Mouse (Mus musculus) stomach, embryonic 14.5 days (tissue): ENCODE results near the gene Dab1. TPM values are rescaled to one million over a fixed set of nuclear protein-coding genes. Genes with fewer than 3 reads are reported as not detected.
A peak's percentile ranks its signal among the peaks of the same experiment; 100 is the strongest.

Source experiments
- ATAC-seq: fragments of 200-750 bp; cut with Nextera tagmentation; 2 replicates; pipeline ENCODE4 v1.8.0; 2017; ENCODE audit warnings: low read depth, moderate TSS enrichment; ENCODE audit not compliant: insufficient number of reproducible peaks, insufficient read depth, low FRiP score
- H3K27ac ChIP-seq: fragments of 300-500 bp; sonication (generic); 2 replicates; pipeline ENCODE4 v1.5.1; 2014; ENCODE audit warnings: mild to moderate bottlenecking, low read length, moderate library complexity, mixed read lengths
- H3K27me3 ChIP-seq: fragments of 300-500 bp; sonication (generic); 2 replicates; pipeline ENCODE4 v1.6.1; 2014; ENCODE audit warnings: low read length, control low read depth, mixed read lengths; ENCODE audit not compliant: control insufficient read depth, insufficient read depth
- H3K36me3 ChIP-seq: fragments of 300-500 bp; sonication (generic); 2 replicates; pipeline ENCODE4 v1.6.1; 2014; ENCODE audit warnings: mild to moderate bottlenecking, control low read depth, low read length, moderate library complexity, mixed read lengths; ENCODE audit not compliant: control insufficient read depth, insufficient read depth
- H3K4me1 ChIP-seq: fragments of 300-500 bp; sonication (generic); 2 replicates; pipeline ENCODE4 v1.6.1; 2014; ENCODE audit warnings: low read length, control low read depth, mixed read lengths; ENCODE audit not compliant: control insufficient read depth, insufficient read depth
- H3K4me2 ChIP-seq: fragments of 300-500 bp; sonication (generic); replicated peaks from 2 replicates; pipeline ENCODE4 v1.6.1; 2014; ENCODE audit warnings: low read depth, low read length, control low read depth
- H3K4me3 ChIP-seq: fragments of 300-500 bp; sonication (generic); 2 replicates; pipeline ENCODE4 v1.5.1; 2014; ENCODE audit warnings: low read depth, low read length, control low read depth
- H3K9ac ChIP-seq: fragments of 300-500 bp; sonication (generic); replicated peaks from 2 replicates; pipeline ENCODE4 v1.6.1; 2014; ENCODE audit warnings: low read depth, mild to moderate bottlenecking, control low read depth, low read length, moderate library complexity, mixed read lengths
- H3K9me3 ChIP-seq: fragments of 300-500 bp; sonication (generic); 2 replicates; pipeline ENCODE4 v1.6.1; 2016; ENCODE audit warnings: low read depth, low read length, control low read depth; ENCODE audit not compliant: control insufficient read depth
- WGBS: fragments of 180-500 bp; shearing (Covaris S2); extraction: QIAGEN DNeasy Blood & Tissue Kit; methylation state at CpG from one replicate; pipeline ENCODE4 v1.1.7; 2014; 5-methylcytosine and 5-hydroxymethylcytosine counted together
- polyA plus RNA-seq: library from polyadenylated mRNA; unstranded; fragments of >200 nt; fragmentation: Nextera tagmentation; extraction: Ambion mirVana; gene quantifications from 2 replicates; pipeline ENCODE4 v1.2.1, GENCODE M21; 2014

The Dab1 gene
- polyA plus RNA-seq, 1 experiment from 2014 or later, result 8.5 TPM

DNA sequence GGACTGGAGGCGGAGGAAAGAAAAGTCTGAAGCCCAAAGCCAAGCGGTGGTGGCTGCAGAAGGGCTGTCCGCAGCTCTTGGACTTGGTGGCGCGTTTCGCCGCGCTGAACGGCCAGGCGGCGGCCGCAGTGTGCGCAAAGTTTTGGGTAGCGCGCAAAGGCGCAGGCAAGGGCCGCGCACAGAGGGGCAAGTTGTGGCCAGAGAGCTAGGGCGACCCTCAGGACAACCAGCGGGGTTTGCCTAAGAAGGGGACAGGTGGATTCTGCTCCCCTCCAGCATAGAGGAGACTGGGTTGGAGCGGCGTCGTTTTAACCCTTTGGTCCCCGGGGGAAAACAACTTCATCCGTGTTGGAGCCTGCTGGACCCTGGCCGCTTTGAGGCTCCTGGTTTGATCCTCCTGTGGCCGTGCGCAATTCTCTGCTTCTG lies 800 bp downstream of the Dab1 start:
- peaks cover 37% of the 10 kb centered on the region for H3K27me3 ChIP-seq
- ATAC-seq, result no peak
- WGBS, result 0% methylated on average over 28 of the region's 28 CpGs

DNA sequence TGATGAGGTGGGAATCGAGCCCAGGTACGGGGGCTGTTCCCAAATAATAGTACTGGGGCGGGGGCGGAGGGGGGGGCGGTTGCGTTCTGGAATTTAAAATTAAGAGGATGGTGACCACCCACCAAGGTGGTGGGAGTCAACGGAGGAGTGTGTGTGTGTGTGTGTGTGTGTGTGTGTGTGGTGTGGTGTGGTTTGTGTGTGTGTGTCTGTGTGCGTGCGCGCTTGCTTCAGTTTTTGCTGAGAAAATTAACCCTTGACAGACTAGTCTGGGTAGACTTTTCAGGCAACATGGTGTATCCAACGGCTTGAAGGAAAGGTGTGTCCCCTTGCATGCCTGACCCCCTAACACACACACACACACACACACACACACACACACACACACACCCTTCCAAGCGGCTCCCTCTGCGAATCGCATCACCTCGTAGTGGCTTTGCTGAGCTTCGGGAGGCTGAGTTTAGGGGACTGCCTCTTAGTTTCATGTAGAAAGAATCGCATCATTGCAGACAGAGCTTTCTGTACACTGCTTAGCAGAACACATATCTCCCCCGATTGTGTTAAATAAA lies 1.5 kb downstream of the Dab1 start:
- H3K4me1 ChIP-seq, result no peaks in the 10 kb centered on the region
- H3K4me3 ChIP-seq, result 0 out of 2 replicates have a peak overlapping the region, but pooled peaks have one; percentile 32
- peaks cover 37% of the 10 kb centered on the region for H3K27me3 ChIP-seq
- H3K36me3 ChIP-seq, result no peaks in the 10 kb centered on the region
- H3K9ac ChIP-seq, result no peak overlapping the region
- ATAC-seq, result no peak
- no peak overlapping the region for H3K27ac ChIP-seq
- no peaks in the 10 kb centered on the region for H3K9me3 ChIP-seq
- peak overlapping the region; percentile 62 for H3K4me2 ChIP-seq
- 17% methylated on average over 18 of the region's 18 CpGs for WGBS

More for the DNA sequence above, 800 bp downstream of the Dab1 start:
- no peaks in the 10 kb centered on the region for H3K4me1 ChIP-seq
- H3K4me2 ChIP-seq, result peak overlapping the region; percentile 62
- no peaks in the 10 kb centered on the region for H3K9me3 ChIP-seq
- H3K27ac ChIP-seq, result no peak overlapping the region
- H3K4me3 ChIP-seq, result peak overlapping the region; percentile 32
- no peaks in the 10 kb centered on the region for H3K36me3 ChIP-seq
- no peak overlapping the region for H3K9ac ChIP-seq

GRCm38 (mm10) chr4:103621586-103621985 lies 2.4 kb downstream of the Dab1 start:
- Histone ChIP-seq H3K9me3 (no peaks in the 10 kb centered on the region), H3K4me1 (no peaks in the 10 kb centered on the region), H3K27ac (no peak overlapping the region), H3K4me2 (no peak overlapping the region), H3K4me3 (no peak overlapping the region), H3K27me3 (peaks cover 37% of the 10 kb centered on the region), H3K36me3 (no peaks in the 10 kb centered on the region), H3K9ac (no peak overlapping the region)
- WGBS, result 24% methylated on average over 5 of the region's 5 CpGs
- no peak for ATAC-seq

DNA sequence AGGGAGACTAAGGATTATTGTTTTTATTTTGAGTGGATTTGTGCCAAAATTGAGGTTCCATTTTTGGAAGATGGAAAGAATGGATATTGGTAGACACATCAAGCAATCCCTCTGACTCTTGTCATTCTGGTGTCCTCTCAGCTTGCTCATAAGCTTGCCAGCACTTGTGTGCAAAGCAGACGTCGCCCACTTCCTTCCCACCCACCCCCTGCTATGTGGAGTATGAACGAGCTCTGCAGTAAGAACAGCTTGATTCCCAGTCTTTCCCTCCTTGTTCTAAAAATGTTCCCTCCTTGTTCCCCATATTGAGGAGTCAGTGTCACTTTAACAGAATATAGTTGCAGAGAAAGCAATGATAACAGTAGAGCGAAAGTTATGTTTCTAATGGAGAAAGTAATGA lies 11.0 kb downstream of the Dab1 start:
- Histone ChIP-seq H3K27me3 (no peaks in the 10 kb centered on the region), H3K4me3 (no peak overlapping the region), H3K4me2 (no peak overlapping the region), H3K9ac (no peak overlapping the region), H3K9me3 (no peaks in the 10 kb centered on the region), H3K4me1 (no peaks in the 10 kb centered on the region), H3K36me3 (no peaks in the 10 kb centered on the region), H3K27ac (no peak overlapping the region)
- no peak for ATAC-seq
- WGBS, result 76% methylated on average over 4 of the region's 4 CpGs

DNA sequence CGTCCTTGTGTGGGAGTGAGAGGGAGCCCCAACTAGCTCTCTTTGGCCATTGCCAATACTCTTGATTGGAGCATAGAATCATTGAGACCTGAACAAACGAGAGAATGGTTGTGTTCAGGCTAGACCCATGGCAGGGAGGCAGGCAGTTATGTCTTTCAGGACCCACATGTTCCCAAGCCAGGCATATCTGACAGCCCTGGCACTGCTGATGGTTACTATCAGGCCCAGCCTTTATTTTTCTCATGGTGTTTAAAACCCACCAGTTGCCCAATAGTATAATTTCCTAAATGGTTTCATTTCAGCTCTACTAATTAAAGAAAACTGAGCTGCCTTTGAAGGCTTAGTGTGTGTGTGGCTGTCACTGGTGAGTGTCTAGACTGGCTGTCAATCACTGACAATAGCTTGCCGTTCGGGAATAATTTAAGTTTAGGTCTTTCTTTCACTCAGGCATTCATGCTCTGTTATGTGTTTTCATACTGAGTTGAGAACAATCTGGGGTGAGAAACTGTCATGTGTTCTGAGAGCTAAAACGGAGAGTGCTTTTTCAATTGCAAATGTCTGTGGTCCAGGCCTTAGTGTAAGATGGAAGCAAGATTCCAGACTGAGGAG lies 17.1 kb downstream of the Dab1 start:
- Histone ChIP-seq H3K27ac (no peak overlapping the region), H3K4me2 (no peak overlapping the region), H3K27me3 (no peaks in the 10 kb centered on the region), H3K4me1 (no peaks in the 10 kb centered on the region), H3K4me3 (no peak overlapping the region), H3K36me3 (no peaks in the 10 kb centered on the region), H3K9me3 (no peaks in the 10 kb centered on the region), H3K9ac (no peak overlapping the region)
- 71% methylated on average over 5 of the region's 5 CpGs for WGBS
- ATAC-seq, result no peak

GRCm38 (mm10) chr4:103648209-103648896 lies 29.2 kb downstream of the Dab1 start:
- no peak for ATAC-seq
- H3K27ac ChIP-seq, result no peak overlapping the region
- 51% methylated on average over 9 of the region's 9 CpGs for WGBS
- H3K4me1 ChIP-seq, result no peaks in the 10 kb centered on the region
- H3K4me2 ChIP-seq, result no peak overlapping the region
- H3K9ac ChIP-seq, result no peak overlapping the region
- H3K4me3 ChIP-seq, result no peak overlapping the region
- H3K27me3 ChIP-seq, result no peaks in the 10 kb centered on the region
- no peaks in the 10 kb centered on the region for H3K36me3 ChIP-seq
- no peaks in the 10 kb centered on the region for H3K9me3 ChIP-seq

DNA sequence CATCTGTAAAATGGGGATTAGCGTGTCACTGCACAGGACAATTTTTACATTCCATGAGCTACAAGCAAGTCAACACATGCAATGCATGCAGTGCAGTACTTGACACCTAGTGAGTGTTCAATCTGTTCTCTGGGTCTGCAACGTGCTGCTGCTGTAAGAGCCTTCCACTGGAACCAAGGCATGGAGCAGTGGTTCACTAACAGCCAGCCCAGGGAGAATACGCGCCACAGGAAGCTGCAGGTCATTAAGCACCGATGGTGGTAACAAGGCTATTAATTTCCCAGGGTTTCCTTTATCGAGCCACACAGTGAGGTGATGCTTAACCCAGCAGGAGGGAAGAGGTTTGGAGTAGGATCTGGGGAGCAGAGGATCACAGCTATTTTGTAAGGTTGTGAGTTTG lies 36.6 kb downstream of the Dab1 start:
- WGBS, result 39% methylated on average over 6 of the region's 6 CpGs
- no peak for ATAC-seq

GRCm38 (mm10) chr4:103661386-103661785 lies 42.2 kb downstream of the Dab1 start:
- Histone ChIP-seq H3K9me3 (no peaks in the 10 kb centered on the region), H3K4me2 (no peak overlapping the region), H3K4me3 (no peak overlapping the region), H3K36me3 (no peaks in the 10 kb centered on the region), H3K27ac (no peak overlapping the region), H3K4me1 (no peaks in the 10 kb centered on the region), H3K27me3 (no peaks in the 10 kb centered on the region), H3K9ac (no peak overlapping the region)
- WGBS, result 41% methylated on average over 1 of the region's 1 CpGs
- ATAC-seq, result no peak

More for the DNA sequence above, 36.6 kb downstream of the Dab1 start:
- no peaks in the 10 kb centered on the region for H3K27me3 ChIP-seq
- H3K9ac ChIP-seq, result no peak overlapping the region
- H3K4me1 ChIP-seq, result no peaks in the 10 kb centered on the region
- no peak overlapping the region for H3K27ac ChIP-seq
- H3K4me2 ChIP-seq, result no peak overlapping the region
- no peaks in the 10 kb centered on the region for H3K9me3 ChIP-seq
- H3K4me3 ChIP-seq, result no peak overlapping the region
- no peaks in the 10 kb centered on the region for H3K36me3 ChIP-seq
